Mouse (Mus musculus) heart, postnatal 4 days (tissue): ENCODE measurements around the gene Crybg1. TPM values are rescaled to one million over a fixed set of nuclear protein-coding genes. Genes with fewer than 3 reads are reported as not detected.
"Not testable (repeated sequence)": the region's sequence is repeated elsewhere in the genome, so short reads cannot be mapped to it uniquely, and the experiment has no call there.

Experiments
- DNase-seq: peaks from one replicate; pipeline ENCODE4 v3.0.0; 2021
- total RNA-seq, 2 experiments: library from RNA; stranded (reverse); gene quantifications; 2 replicates each; pipeline ENCODE4 v1.2.3; 2021

Gene Crybg1
- total RNA-seq, 2 experiments from 2014 or later, result 0.95 to 1.0 TPM

GRCm38 (mm10) chr10:44005677-44006641 is 142.7 kb downstream of the Crybg1 start:
- peak; percentile 25 for DNase-seq

- DNase-seq, result peak; percentile 39
Measured at GRCm38 (mm10) chr10:44004221-44004751, 144.4 kb downstream of the Crybg1 start.

- peak; percentile 64 for DNase-seq
Measured at GRCm38 (mm10) chr10:44003551-44004151, 145.0 kb downstream of the Crybg1 start.

DNA sequence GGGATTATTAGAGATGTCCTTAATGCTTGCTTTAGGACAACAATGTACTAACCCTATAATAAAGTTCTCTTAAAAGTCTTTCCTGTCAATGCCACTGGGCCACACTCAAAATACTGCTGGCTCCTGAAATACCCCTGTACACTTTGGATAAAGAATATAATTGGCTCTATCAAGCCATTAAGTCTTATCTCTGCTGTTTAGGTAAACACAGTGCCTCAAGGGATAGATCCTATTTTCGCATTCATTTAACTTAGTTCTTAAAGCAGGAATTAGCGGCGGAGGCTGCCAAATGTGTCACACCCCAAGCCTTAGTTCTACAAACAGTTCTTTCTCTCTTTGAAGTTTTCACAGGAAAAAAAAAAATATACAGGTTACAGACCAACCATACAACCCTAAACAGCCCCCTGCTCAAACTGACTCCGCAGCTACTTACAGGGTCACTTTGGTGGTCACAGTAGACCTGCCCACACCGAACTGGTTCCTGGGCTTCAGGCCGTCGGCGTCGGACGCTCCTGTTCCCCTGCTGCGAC is 145.6 kb downstream of the Crybg1 start:
- no peak for DNase-seq

- DNase-seq, result peak; percentile 21
Measured at GRCm38 (mm10) chr10:44002004-44002940, 146.4 kb downstream of the Crybg1 start.

DNA sequence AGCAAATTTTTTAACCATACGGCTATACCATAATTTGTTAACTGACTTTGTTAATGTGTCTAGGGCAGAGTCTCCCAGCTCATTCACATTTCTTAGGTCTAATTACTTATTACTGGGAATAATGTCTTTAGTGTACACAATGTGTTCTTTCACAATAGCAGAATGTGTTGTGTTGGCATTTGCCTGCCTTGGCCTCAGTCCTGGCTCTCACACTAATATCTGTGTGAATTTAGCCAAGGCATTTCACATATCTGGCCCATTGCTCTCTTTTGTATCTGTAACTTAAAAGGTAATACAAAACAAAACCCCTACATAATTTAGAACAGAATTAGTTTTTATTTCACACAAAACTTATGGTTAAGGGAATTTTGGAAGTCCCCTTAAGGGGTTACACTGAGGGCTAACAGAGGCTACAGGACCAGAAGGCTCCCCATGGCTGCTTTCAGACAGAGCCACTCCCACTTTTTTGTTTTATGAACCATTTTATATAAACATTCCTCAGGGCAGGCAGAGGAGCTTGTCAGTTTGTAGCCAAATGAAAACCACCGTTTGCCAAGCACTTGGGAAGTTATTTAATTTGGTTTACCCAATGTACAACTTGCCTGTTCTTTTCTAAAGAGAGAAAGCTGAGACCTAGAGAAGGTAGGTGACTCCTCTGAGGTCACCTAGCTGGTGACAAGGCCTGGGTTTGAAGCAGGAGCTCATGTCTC is 148.3 kb downstream of the Crybg1 start:
- no peak for DNase-seq

GRCm38 (mm10) chr10:43998503-43999082 is 150.1 kb downstream of the Crybg1 start:
- no peak for DNase-seq

GRCm38 (mm10) chr10:43998023-43998422 is 150.6 kb downstream of the Crybg1 start:
- DNase-seq, result no peak

GRCm38 (mm10) chr10:43997276-43997675 is 151.4 kb downstream of the Crybg1 start:
- DNase-seq, result no peak

DNA sequence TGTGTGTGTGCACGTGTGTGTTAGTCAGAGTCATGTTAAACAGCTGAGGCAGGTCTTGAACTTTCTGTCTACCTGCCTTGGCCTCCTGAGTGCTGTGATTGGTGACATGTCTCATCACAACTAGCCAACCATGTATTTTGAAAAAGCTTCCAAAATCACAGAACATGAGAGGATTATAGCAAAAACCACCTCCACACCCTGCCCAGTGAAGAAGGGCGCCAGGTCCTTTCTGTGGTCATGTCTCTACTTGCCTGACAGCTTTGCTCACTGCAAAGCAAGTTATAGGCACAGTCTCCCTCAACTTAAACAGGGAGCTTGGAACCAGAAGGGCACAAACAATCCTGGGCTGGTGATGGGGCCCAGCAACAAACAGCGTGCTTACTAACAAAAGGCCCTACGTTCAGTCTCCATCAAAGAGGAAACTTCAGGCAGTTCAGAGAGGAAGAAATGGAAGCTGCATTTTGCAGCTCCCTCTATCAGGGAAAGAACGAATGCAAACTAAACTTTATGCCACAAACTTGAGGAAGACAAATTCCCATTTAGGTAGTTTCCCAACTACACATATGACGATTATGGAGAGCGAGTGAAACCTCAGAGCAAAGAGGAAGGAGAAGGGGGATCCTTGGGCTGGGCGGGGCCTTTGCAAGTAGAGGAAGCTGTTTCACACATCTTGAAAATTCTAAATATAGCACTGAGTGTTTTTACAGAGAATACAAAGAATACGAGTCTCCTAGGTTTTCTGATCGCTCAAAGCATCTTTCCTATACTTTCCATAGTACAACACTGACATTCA is 152.6 kb downstream of the Crybg1 start:
- DNase-seq, result no peak

DNA sequence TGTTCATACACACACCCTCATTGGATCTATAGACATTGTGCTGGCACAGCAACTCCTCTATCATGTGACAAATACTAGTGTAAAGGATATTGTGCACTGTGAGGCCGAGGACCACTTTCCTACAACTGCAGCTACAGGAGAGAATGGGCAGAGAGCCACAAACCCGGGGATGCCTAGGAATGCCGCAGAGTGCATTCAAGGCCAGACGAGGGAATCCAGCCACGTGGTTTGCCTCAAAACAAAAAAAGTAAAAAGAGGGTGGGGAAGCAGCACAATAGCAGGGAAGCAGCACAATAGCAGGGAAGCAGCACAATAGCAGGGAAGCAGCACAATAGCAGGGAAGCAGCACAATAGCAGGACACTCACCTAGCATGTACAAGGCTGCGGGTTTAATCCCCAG is 155.5 kb downstream of the Crybg1 start:
- DNase-seq, result peak; percentile 19

- DNase-seq, result no peak
Measured at GRCm38 (mm10) chr10:43992506-43992905, 156.1 kb downstream of the Crybg1 start.

DNA sequence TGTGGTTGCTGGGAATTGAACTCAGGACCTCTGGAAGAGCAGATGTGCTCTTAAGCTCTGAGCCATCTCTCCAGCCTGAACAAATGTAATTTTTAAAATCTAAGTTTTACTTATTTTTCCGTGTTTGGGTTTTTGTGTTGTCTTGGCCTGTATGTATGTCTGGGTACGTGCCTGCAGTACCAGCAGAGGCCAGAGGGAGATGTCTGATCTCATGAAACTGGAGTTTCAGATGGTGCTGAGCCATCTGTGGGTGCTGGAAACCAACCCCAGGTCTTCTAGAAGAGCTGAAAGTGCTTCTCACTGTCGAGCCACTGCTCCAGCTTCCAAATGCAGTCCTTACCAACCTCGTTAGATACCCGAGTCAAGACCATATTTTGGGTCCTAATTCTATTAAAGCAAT is 157.4 kb downstream of the Crybg1 start:
- no peak for DNase-seq

DNA sequence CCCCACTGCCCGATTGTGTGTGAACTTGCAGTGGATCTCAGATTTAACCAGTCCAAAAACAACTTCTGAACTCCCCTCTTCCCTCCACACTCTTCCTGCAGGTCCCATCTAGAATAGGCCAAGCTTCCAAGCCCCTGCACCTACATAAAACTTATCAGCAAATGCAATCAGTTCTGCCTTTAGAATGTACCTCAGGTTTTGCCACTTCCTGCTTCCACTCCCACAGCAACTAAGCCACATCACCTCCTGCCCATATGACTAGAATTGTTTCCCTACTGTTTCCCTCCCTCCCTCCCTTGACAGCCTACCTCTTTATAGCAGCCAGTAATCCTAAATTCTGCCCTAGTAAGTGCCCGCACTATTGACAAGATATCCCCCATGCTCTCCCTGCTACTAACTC is 164.8 kb downstream of the Crybg1 start:
- DNase-seq, result no peak

- DNase-seq, result no peak
Measured at GRCm38 (mm10) chr10:43983241-43983640, 165.4 kb downstream of the Crybg1 start.

DNA sequence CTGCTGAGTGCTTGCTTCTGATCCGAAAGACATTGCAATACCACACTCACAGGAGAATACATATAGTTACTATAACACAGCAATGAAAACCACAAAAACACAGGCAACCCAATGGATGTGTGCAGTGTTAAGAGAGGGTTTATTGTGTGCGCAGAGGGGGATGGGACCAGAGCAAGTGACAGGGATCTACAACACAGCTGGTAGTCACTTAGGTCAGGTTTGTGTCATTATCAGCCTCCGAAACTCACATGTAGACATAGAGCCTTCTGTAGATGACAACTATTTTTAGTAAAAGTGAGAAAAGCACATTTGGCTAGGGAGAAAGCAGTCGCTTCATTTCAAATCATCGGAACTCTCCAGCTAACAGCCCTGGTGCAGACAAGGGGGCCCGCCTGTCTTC is 166.2 kb downstream of the Crybg1 start:
- DNase-seq, result no peak

GRCm38 (mm10) chr10:43980742-43981141 is 167.9 kb downstream of the Crybg1 start:
- not testable (repeated sequence) for DNase-seq

DNA sequence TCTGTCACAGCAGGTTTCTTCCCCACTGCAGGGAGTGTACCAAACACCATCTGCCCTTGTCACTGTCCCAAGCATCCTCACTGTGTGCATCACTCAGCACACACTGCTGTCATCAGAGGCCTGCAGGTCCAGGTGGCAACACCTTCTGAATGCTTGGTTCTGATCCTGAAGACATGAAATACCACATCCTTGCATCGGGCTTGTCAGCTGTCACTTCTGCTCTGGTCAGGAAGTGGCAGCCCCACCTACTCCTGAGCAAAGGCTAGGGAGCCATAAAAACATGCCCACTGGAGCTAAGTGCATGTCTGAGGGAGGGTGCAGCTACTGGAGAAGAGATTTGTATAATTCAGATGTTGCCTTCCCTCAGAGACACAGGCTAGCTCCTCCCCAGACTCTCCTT is 168.6 kb downstream of the Crybg1 start:
- DNase-seq, result no peak

- peak; percentile 24 for DNase-seq
Measured at GRCm38 (mm10) chr10:43977353-43977752, 171.3 kb downstream of the Crybg1 start.

GRCm38 (mm10) chr10:43973244-43973643 is 175.4 kb downstream of the Crybg1 start:
- DNase-seq, result no peak
